In the genomic region with DNA sequence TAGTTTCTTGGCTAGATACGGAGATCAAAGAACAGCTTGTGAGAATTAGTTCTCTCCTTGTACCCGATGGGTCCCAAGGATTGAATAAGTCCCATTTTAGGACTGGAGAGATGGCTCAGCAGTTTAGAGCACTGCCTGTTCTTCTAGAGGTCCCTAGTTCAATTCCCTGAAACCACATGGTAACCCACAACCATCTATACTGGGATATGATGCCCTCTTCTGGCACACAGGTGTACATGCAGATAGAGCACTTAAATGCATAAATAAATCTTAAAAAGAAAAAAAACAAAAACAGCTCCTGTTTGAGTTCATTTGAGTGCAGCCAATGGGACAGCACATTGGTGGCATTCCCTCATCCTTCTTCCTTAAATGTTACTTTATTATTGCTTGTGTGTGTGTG, we compare ENCODE assay signal across 12 mouse cellular contexts. TPM values are rescaled to one million over a fixed set of nuclear protein-coding genes. Genes with fewer than 3 reads are reported as not detected.
A peak's percentile ranks its signal among the peaks of the same experiment; 100 is the strongest.
DNase-seq lines count a peak whose midpoint lies in the region; ATAC-seq and TF ChIP-seq lines count a peak whose summit lies in the region.
"Had no signal": no experiment of that assay in that cellular context is flagged by ENCODE, and none has a peak within 500 bp of the region (broad histone marks: within the 10 kb centered on the region; RNA-seq: fewer than 3 reads in every experiment).

No protein-coding gene starts in this region.

- no peak overlapping the region for H3K27ac ChIP-seq in hindbrain, postnatal 0 days
- no peak overlapping the region for H3K27ac ChIP-seq in hindbrain, embryonic 12.5 days
- H3K27ac ChIP-seq in stomach, postnatal 0 days (replicated peaks), result no peak overlapping the region
- H3K27ac ChIP-seq: liver, embryonic 13.5 days had no signal

- H3K27me3 ChIP-seq in hindbrain, postnatal 0 days (ENCODE audit: insufficient read depth, low read length), result no peaks in the 10 kb centered on the region
- no peaks in the 10 kb centered on the region for H3K27me3 ChIP-seq in hindbrain, embryonic 12.5 days
- no peaks in the 10 kb centered on the region for H3K27me3 ChIP-seq in stomach, postnatal 0 days (ENCODE audit: control insufficient read depth, insufficient read depth, low read length)
- H3K27me3 ChIP-seq: liver, embryonic 13.5 days; megakaryocyte, embryonic 14.5 days had no signal

- TF ChIP-seq CTCF in hindbrain, postnatal 0 days (IDR thresholded peaks at IDR 0.05; ENCODE audit: low read depth), result peak; percentile 56
- TF ChIP-seq CTCF in stomach, postnatal 0 days (IDR thresholded peaks at IDR 0.05; ENCODE audit: low read depth), result peak; percentile 62

- H3K4me3 ChIP-seq in hindbrain, postnatal 0 days (ENCODE audit: low read length), result no peak overlapping the region
- no peak overlapping the region for H3K4me3 ChIP-seq in hindbrain, embryonic 12.5 days
- no peak overlapping the region for H3K4me3 ChIP-seq in stomach, postnatal 0 days (ENCODE audit: low read depth, low read length)
- H3K4me3 ChIP-seq: liver, embryonic 13.5 days; megakaryocyte, embryonic 14.5 days had no signal

- no peaks in the 10 kb centered on the region for H3K9me3 ChIP-seq in hindbrain, postnatal 0 days (ENCODE audit: low read length)
- no peaks in the 10 kb centered on the region for H3K9me3 ChIP-seq in hindbrain, embryonic 12.5 days (replicated peaks)
- H3K9me3 ChIP-seq in stomach, postnatal 0 days (ENCODE audit: control insufficient read depth, low read length), result no peaks in the 10 kb centered on the region
- H3K9me3 ChIP-seq: liver, embryonic 13.5 days; megakaryocyte, embryonic 14.5 days had no signal

- ATAC-seq in hindbrain, postnatal 0 days, result no peak
- ATAC-seq in hindbrain, embryonic 12.5 days (ENCODE audit: low FRiP score), result no peak
- no peak for ATAC-seq in stomach, postnatal 0 days (ENCODE audit: low FRiP score, low TSS enrichment)
- ATAC-seq: intestine, embryonic 16.5 days had no signal

- DNase-seq in hindbrain, postnatal 0 days (ENCODE audit: low spot score), result peak; percentile 22
- DNase-seq in thymus, postnatal 14 days, result peak; percentile 10
- no peak for DNase-seq in thymus, postnatal 36 days
- DNase-seq in T-cell, adult 2 months (ENCODE audit: low spot score), result peak; percentile 16
- DNase-seq in stomach, postnatal 0 days (ENCODE audit: low spot score), result no peak
- no peak for DNase-seq in layer of hippocampus, adult 8-10 months (ENCODE audit: low spot score in 2 of 2)
- DNase-seq in left cerebral cortex, adult 8-10 months (ENCODE audit: low spot score in 2 of 2), result no peak
- DNase-seq: liver, embryonic 13.5 days; right cerebral cortex, adult 18-20 months had no signal

- H3K36me3 ChIP-seq in hindbrain, postnatal 0 days (ENCODE audit: insufficient read depth, low read length), result peaks cover 49% of the 10 kb centered on the region
- peaks cover 78% of the 10 kb centered on the region for H3K36me3 ChIP-seq in hindbrain, embryonic 12.5 days
- peaks cover 28% of the 10 kb centered on the region for H3K36me3 ChIP-seq in stomach, postnatal 0 days (ENCODE audit: control insufficient read depth, insufficient read depth, low read length)

- H3K4me1 ChIP-seq in hindbrain, postnatal 0 days (ENCODE audit: insufficient read depth, low read length), result no peaks in the 10 kb centered on the region
- H3K4me1 ChIP-seq in hindbrain, embryonic 12.5 days, result no peaks in the 10 kb centered on the region
- no peaks in the 10 kb centered on the region for H3K4me1 ChIP-seq in stomach, postnatal 0 days (replicated peaks; ENCODE audit: control insufficient read depth, insufficient read depth)
- H3K4me1 ChIP-seq: liver, embryonic 13.5 days had no signal

- no peak overlapping the region for H3K4me2 ChIP-seq in hindbrain, postnatal 0 days (ENCODE audit: low read depth, low read length)
- no peak overlapping the region for H3K4me2 ChIP-seq in hindbrain, embryonic 12.5 days (replicated peaks)
- H3K4me2 ChIP-seq in stomach, postnatal 0 days (replicated peaks; ENCODE audit: low read depth), result no peak overlapping the region
- H3K4me2 ChIP-seq: liver, embryonic 13.5 days had no signal

- no peak for TF ChIP-seq EP300 in stomach, postnatal 0 days (optimal IDR thresholded peaks at IDR 0.05)

- WGBS in hindbrain, postnatal 0 days, result 89% methylated on average over 2 of the region's 2 CpGs
- 91% methylated on average over 2 of the region's 2 CpGs for WGBS in hindbrain, embryonic 12.5 days
- WGBS in stomach, postnatal 0 days, result 97% methylated on average over 2 of the region's 2 CpGs

- no peak overlapping the region for H3K9ac ChIP-seq in hindbrain, postnatal 0 days (replicated peaks; ENCODE audit: low read length)
- H3K9ac ChIP-seq in hindbrain, embryonic 12.5 days, result no peak overlapping the region
- H3K9ac ChIP-seq in stomach, postnatal 0 days (ENCODE audit: low read length), result no peak overlapping the region
- H3K9ac ChIP-seq: liver, embryonic 13.5 days had no signal

RNA-seq across cellular contexts. Expression of a gene that starts 37.8 kb away (rescaled TPM):
- total RNA-seq in hindbrain, postnatal 0 days (2014; rRNA removed), result 15.3 and 18.1 TPM in 2 replicates
- polyA plus RNA-seq in hindbrain, postnatal 0 days (2015; fragmentation: Nextera tagmentation; extraction: Ambion mirVana), result 44.1 and 49.1 TPM in 2 replicates
- polyA plus RNA-seq in hindbrain, embryonic 12.5 days (2016; fragmentation: Nextera tagmentation; extraction: Ambion mirVana), result 78.1 and 82.3 TPM in 2 replicates
- 24.9 and 27.0 TPM in 2 replicates for polyA plus RNA-seq in stomach, postnatal 0 days (2015; fragmentation: Nextera tagmentation; extraction: Ambion mirVana)
- 10 to 100 TPM; 39.1 to 47.5 (median 43.6) TPM for total RNA-seq in layer of hippocampus, adult 8-10 months (2022)
- 10 to 100 TPM; 37.0 to 42.3 (median 40.1) TPM for total RNA-seq in left cerebral cortex, adult 8-10 months (2022)

RNA-seq across cellular contexts. Expression of a gene that starts 39.1 kb away (rescaled TPM):
- total RNA-seq in hindbrain, postnatal 0 days (2014; rRNA removed), result 0.93 and 1.9 TPM in 2 replicates
- 0.76 and 0.86 TPM in 2 replicates for polyA plus RNA-seq in hindbrain, postnatal 0 days (2015; fragmentation: Nextera tagmentation; extraction: Ambion mirVana)
- polyA plus RNA-seq in hindbrain, embryonic 12.5 days (2016; fragmentation: Nextera tagmentation; extraction: Ambion mirVana), result 1.5 and 1.9 TPM in 2 replicates
- 2.3 and 2.5 TPM in 2 replicates for polyA plus RNA-seq in stomach, postnatal 0 days (2015; fragmentation: Nextera tagmentation; extraction: Ambion mirVana)
- 1 to 10 TPM; 1.8 to 4.0 (median 3.2) TPM for total RNA-seq in layer of hippocampus, adult 8-10 months (2022)
- total RNA-seq in left cerebral cortex, adult 8-10 months (2022), result 1 to 10 TPM; 4.7 to 6.5 (median 5.8) TPM

RNA-seq across cellular contexts. Expression of a gene that starts 49.2 kb away (rescaled TPM):
- total RNA-seq in hindbrain, postnatal 0 days (2014; rRNA removed), result 106 and 109 TPM in 2 replicates
- 177 and 225 TPM in 2 replicates for polyA plus RNA-seq in hindbrain, postnatal 0 days (2015; fragmentation: Nextera tagmentation; extraction: Ambion mirVana)
- polyA plus RNA-seq in hindbrain, embryonic 12.5 days (2016; fragmentation: Nextera tagmentation; extraction: Ambion mirVana), result 327 and 336 TPM in 2 replicates
- polyA plus RNA-seq in stomach, postnatal 0 days (2015; fragmentation: Nextera tagmentation; extraction: Ambion mirVana), result 168 and 177 TPM in 2 replicates
- 10 to 100 TPM; 37.1 to 57.5 (median 47.8) TPM for total RNA-seq in layer of hippocampus, adult 8-10 months (2022)
- 10 to 100 TPM; 41.8 to 54.3 (median 47.0) TPM for total RNA-seq in left cerebral cortex, adult 8-10 months (2022)

Comparison
In these comparisons a context has a peak if more than half of its experiments do, and no peak if none do; other contexts are left out.
1. DNase-seq: peak in hindbrain, postnatal 0 days (single experiment), thymus, postnatal 14 days (single experiment) and T-cell, adult 2 months (single experiment); none in thymus, postnatal 36 days (0 of 2), stomach, postnatal 0 days (single experiment), layer of hippocampus, adult 8-10 months (0 of 2) and left cerebral cortex, adult 8-10 months (0 of 2).